Mouse (Mus musculus) heart, adult 9 months (tissue): ENCODE measurements around the gene Polr2c.
A peak's percentile ranks its signal among the peaks of the same experiment; 100 is the strongest.
"Not testable (repeated sequence)": the region's sequence is repeated elsewhere in the genome, so short reads cannot be mapped to it uniquely, and the experiment has no call there.

Source experiments
- DNase-seq, 2 experiments: peaks; one replicate each; pipeline ENCODE4 v3.0.0; 2022; ENCODE audit warnings: low spot score in 2 of 2

Gene Polr2c

GRCm38 (mm10) chr8:94838600-94838999 lies 18.6 kb upstream of the Polr2c start:
- DNase-seq, result peak; percentile 64 to 82

- DNase-seq, result no peak
Measured at GRCm38 (mm10) chr8:94841183-94841582, 16.1 kb upstream of the Polr2c start.

DNA sequence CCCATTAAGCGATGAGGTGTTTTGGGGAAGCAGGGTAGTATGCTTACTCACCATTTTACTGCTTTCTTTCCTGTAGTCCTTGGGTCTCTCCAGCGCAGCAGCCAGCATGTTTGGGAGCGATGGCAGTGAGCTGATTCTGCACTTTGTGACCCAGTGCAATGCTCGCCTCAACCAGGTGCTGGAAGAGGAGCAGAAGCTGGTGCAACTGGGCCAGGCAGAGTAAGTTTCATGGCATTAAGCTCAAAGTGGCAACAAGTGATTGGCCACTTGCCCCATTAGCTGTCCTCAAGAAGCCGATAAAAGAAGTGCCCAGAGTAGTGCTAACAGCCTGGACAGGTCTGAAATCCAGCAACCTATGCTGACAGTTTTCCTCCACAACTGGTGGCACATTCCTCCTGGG lies 7.2 kb upstream of the Polr2c start:
- DNase-seq, result no peak

- not testable (repeated sequence) for DNase-seq
Measured at GRCm38 (mm10) chr8:94854761-94855160, 2.5 kb upstream of the Polr2c start.

GRCm38 (mm10) chr8:94857011-94857345 lies 272 bp upstream of the Polr2c start:
- DNase-seq, result no peak

GRCm38 (mm10) chr8:94861352-94861910 lies 4.2 kb downstream of the Polr2c start:
- peak in 1 of 2 experiments; percentile 62 for DNase-seq

DNA sequence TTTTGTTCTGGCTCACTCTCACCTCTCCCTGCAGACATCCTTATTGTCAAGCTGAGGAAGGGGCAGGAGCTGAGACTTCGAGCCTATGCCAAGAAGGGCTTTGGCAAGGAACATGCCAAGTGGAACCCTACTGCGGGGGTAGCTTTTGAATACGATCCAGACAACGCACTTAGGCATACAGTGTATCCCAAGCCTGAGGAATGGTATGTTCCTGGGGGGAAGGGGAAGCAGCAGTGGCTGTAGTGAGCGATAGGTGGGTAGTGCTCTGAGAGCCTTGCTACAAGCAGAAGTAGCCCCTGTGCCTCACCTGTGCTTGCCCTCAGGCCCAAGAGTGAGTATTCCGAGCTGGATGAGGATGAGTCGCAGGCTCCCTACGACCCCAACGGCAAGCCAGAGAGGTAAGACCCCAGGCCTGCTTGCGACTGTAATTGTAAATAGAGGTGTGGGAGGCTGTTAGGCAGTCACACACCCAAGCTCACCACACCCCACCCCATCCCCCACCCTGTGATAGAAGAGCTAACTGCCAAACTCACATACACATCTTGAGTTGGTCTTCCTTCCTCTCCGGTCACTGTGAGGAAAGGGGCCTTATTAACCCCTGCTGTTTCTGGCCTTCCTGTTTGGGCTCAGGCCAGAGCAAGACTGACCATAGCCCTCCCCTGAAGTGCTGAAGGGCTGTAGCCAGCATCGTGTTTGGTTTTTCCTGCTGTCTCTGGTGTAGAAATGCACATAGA lies 5.4 kb downstream of the Polr2c start:
- DNase-seq, result no peak

GRCm38 (mm10) chr8:94863897-94864673 lies 6.8 kb downstream of the Polr2c start:
- no peak for DNase-seq

DNA sequence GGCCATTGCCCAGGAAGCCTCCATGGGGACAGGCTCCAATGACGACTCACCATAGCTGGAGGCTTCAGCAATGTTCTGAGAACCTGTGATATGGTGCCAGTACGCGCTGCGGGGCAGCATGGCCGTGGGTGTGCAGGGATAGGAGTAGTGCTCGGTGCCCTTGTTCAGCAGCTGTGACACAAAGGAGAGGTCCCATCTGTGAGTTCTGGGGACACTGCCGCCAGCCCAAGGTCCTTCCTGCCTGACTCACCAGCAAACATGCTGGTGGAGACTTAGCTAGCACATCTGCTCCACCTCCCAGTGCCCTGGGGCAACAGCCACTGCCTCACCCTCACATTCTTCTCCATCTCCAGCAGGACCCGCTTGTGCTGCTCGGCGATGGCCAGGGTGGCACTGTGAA lies 8.0 kb downstream of the Polr2c start:
- no peak for DNase-seq

DNA sequence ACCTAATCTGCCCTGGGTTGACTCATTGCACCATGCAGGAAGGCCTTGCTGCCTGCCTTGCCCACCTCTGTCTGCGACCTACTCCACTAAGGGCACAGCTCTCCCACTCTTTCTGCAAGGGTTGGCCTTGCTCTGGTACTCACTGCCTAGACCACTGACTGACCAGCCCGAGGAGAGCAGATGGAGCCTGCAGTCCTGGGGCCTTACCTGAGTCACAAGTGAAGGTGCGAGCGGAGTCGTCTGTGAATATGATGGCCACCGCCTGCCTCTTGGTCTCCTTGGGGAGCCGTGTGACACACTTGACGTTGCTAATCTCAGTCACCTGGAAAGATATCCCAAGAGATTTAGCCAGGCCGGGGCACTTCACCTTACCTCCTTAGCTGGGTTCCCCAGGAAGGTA lies 9.7 kb downstream of the Polr2c start:
- DNase-seq, result no peak

DNA sequence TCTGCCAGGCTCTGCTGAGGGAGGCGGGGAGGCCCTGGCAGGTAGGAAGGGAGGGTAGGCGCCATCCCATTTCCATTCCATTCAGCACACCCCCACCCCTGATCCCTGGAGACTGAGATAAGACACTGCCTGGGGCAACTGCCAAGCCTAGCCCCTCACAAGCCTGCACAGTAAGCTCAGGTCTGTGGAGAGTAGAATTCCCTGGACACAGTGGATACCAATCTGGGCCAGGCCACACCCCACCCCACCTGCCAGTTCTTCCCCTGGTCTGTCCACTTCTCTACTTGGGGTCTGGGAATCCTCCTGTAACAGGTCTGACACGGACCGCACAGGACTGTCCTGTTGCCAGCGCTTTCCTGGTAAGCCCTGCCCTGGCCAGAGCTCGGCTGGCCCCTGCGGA lies 11.9 kb downstream of the Polr2c start:
- no peak for DNase-seq

GRCm38 (mm10) chr8:94870003-94870402 lies 12.8 kb downstream of the Polr2c start:
- DNase-seq, result no peak

GRCm38 (mm10) chr8:94870474-94871107 lies 13.3 kb downstream of the Polr2c start:
- DNase-seq, result no peak

GRCm38 (mm10) chr8:94871108-94871894 lies 14.1 kb downstream of the Polr2c start:
- DNase-seq, result peak; percentile 77 to 81

DNA sequence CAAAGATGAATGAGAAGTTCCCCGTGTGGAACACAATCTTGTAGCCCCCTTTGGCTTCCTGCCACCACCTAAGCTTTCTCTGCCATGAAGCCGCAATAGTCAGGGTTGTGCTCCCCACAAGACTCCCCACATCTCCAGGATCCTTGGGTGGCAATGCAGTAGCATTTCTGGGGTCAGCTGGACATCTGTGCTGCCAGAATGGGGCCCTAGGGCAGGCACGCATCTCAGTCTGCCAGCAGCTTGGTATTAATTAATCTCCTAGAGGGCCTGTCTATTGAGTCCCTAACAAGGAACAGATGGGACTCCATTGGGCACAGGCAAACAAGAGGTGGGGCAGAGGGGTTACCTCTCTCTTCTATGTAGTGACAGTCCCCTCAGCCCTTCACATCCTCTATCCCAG lies 14.9 kb downstream of the Polr2c start:
- no peak for DNase-seq

DNA sequence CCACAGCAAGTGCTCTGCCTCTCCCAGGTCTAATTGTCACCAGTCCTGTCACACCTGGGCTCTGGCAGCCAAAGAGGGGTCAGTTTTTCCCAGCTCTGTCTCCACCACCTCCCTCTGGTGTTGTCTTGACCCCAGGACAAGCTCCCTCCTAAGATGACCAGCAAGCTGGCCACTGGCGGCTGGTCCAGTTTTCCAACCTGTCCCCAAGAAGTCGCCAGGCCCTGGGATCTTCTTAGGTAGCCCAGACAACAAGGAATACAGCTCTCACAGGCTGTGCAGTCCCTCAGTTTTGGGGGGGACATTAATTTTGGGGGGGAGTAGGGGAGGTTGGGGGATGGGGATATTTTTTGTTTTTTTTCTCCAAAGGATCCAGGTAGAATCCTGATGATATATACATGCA lies 15.3 kb downstream of the Polr2c start:
- DNase-seq, result no peak

DNA sequence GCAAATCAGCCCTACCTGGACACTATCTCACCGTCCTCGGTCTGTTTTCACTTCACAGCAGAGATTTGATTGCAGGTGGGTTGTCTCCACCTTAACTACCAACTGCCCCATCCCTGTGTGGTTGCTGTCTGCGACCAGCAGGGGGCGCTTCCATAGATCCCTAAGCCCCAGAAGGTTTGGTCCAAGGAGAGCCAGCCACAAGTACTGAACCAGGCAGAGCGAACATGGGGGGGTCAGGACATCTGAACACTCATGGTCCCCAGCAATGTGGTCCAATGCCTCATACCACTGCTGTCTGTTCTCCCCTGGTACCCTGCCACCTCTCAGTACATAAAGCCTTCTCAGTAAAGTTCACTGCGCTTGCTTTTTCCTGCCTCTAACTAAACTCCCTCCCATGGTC lies 17.1 kb downstream of the Polr2c start:
- peak; percentile 69 for DNase-seq

DNA sequence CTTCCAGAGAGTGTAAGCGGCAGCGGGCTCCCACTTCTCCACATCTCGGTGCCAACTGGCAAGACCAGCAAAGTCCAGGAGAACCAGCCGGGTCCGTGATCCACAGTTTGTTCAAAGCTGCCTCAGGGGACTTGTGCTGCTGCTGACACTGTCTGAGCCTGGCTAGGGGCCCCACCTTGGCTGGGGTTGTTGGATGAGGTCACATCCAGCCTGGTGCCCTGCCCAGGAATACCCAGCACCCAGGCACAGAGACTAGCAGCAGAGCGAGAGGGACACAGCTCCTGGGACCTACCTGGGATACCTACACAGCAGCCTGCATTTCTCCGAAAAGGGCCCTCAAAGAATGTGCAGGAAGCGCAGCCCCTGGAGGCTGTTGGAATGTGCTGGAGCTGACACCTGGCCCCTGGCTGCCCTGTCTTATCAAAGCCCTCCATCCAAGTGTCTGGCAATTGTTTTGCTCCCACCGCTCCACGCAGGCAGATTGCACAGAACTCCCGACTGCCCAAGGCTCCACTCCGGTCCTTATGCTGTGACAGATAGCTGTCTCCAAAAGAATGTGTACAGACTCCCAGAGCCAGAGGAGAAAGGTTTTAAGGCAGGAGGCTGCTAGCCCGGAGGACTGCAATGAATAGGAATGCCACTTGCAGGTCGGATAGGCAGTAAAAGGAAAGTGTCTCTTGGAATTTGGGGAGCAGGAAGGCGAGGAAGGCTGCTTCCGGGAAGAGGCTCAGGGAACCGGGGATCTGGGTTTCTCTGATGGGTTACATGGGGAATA lies 18.0 kb downstream of the Polr2c start:
- DNase-seq, result peak in 1 of 2 experiments; percentile 30

DNA sequence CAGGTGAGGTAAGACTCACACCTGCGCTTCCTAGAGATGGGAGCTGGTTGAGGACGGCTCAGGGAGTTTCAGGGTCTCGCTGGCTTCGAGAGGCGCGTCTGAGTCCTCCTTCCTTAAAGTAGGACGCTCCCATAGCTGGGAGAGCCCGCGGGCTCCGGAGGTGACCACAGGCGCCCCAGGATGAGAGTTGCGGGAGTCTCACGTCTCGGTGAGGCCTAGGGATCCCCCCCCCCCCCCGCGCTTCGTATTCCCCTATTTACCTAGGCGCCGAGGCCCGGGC lies 18.6 kb downstream of the Polr2c start:
- no peak for DNase-seq

DNA sequence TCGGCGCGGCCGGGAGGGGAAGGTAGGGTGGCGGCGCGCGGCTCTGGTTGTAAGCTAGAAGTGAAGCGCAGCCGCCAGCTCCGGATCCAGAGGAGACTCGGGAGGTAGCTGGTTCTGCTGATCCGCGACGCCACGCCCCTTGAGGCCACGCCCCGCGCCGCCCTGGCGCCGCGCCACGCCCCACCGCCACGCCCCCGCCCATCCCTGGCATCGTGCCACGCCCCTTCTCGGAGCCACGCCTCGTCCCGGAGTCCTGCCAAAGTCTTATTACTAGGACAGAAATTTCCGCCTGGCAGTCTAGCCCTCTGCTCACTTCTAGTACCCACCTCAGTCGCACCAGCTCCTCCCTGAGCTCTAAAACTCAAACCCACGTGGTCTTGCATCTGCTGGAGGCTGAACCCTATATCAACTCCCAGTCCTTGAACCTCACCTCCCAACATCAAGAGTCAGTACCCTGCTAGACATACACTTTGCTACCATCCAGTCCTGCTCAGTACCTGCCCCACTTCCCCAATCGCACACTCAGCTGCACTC lies 19.0 kb downstream of the Polr2c start, which contains the start of gene Dok4:
Gene Dok4, minus strand, starts transcription at position 134 of the 534 bp plus-strand sequence.
- peak; percentile 84 to 87 for DNase-seq

- DNase-seq, result no peak
Measured at GRCm38 (mm10) chr8:94876820-94877219, 19.6 kb downstream of the Polr2c start.
